Mouse (Mus musculus): ENCODE measurements at regions not wholly inside any gene's neighbourhood (a gene's known extent, or its start where the extent isn't known, plus 50 kb on each side); places are given as distances from the start of the nearest gene placed in this dataset.

GRCm38 (mm10) chr16:65963829-65964228 is 148.8 kb downstream of the Vgll3 start:
- dilution Hi-C loops (cut with MboI; ENCODE audit: extremely low pct_ligation_motif_present, extremely low pct_unique_long_range_greater_than_20kb, low sequenced_read_pairs) (no loop called here), in situ Hi-C loops (cut with MboI; ENCODE audit: low pct_ligation_motif_present, low pct_unique_long_range_greater_than_20kb, low sequenced_read_pairs) (no loop called here)
- no peak for TF ChIP-seq TCF12 (IDR thresholded peaks at IDR 0.05; ENCODE audit: low read depth, low read length)
- no peak for TF ChIP-seq POLR2A (IDR thresholded peaks at IDR 0.05; ENCODE audit: low read depth, low read length)
- no peak for TF ChIP-seq ZC3H11A (IDR thresholded peaks at IDR 0.05; ENCODE audit: low read depth, low read length)
- TF ChIP-seq USF1 (IDR thresholded peaks at IDR 0.05; ENCODE audit: low read depth, low read length): no peak
- TF ChIP-seq ELF1 (IDR thresholded peaks at IDR 0.05; ENCODE audit: low read depth, low read length): no peak
- TF ChIP-seq CHD2 (IDR thresholded peaks at IDR 0.05; ENCODE audit: low read length): no peak
- TF ChIP-seq NELFE (IDR thresholded peaks at IDR 0.05; ENCODE audit: low read depth, low read length): no peak
- no peak for TF ChIP-seq UBTF (IDR thresholded peaks at IDR 0.05; ENCODE audit: low read depth, low read length)
- TF ChIP-seq MEF2A (IDR thresholded peaks at IDR 0.05; ENCODE audit: borderline replicate concordance, low read depth, low read length): no peak
- no peak for TF ChIP-seq NRF1 (IDR thresholded peaks at IDR 0.05; ENCODE audit: low read depth, low read length)
- no peak for TF ChIP-seq JUND (conservative IDR thresholded peaks at IDR 0.05; ENCODE audit: low read depth, low read length)
- no peak for TF ChIP-seq BHLHE40 (IDR thresholded peaks at IDR 0.05; ENCODE audit: low read depth, low read length)
- TF ChIP-seq EP300 (IDR thresholded peaks at IDR 0.05; ENCODE audit: low read length): no peak
- no peak overlapping the region for H3K4me2 ChIP-seq (ENCODE audit: insufficient read depth, low read depth, poor library complexity, severe bottlenecking)
- no peak for DNase-seq (ENCODE audit: extremely low read depth)
- H3K79me2 ChIP-seq (replicated peaks; ENCODE audit: control insufficient read depth, extremely low read depth, insufficient read depth, poor library complexity, severe bottlenecking): no peaks in the 10 kb centered on the region
- H3K36me3 ChIP-seq (replicated peaks in 1 of 2; ENCODE audit: control insufficient read depth in 1 of 2, insufficient read depth in 1 of 2, low read length in 1 of 2): no peaks in the 10 kb centered on the region
- no peak overlapping the region for H3K27ac ChIP-seq (ENCODE audit: insufficient read depth, low read depth)
- H3K4me1 ChIP-seq (ENCODE audit: control insufficient read depth in 1 of 2, insufficient read depth in 2 of 2): no peaks in the 10 kb centered on the region
- no peak overlapping the region for H3K9ac ChIP-seq (ENCODE audit: insufficient read depth, low read depth)
- H3K27me3 ChIP-seq (replicated peaks): no peaks in the 10 kb centered on the region
- peaks cover 54% of the 10 kb centered on the region for H3K9me3 ChIP-seq (replicated peaks; ENCODE audit: low read length)
- no peak overlapping the region for H3K4me3 ChIP-seq (replicated peaks in 1 of 3; ENCODE audit: low read depth in 2 of 3, low read length in 2 of 3, poor library complexity in 1 of 3)

DNA sequence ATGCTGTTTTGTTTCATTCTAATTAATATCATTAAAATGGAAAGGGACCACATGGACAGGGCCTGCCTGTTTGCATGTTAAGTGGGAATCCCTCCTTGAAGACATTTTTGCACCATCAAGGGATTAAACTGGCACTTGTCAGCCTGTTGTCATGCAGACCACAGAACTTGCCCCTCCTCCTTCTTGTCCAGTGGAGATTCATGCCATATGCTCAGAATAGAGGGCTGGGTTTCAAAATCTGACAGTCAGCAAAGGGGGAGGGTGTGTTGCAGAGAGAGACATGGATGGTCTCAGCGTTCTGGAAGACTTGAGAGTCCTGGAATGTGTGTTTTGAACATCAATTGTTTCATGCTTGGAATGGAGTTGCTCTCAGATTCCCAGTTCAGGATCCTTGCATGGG is 149.2 kb downstream of the Vgll3 start:
- in situ Hi-C loops (cut with MboI; ENCODE audit: low pct_ligation_motif_present, low pct_unique_long_range_greater_than_20kb, low sequenced_read_pairs): no loop called here
- H3K27me3 ChIP-seq (replicated peaks): no peaks in the 10 kb centered on the region
- H3K9ac ChIP-seq (ENCODE audit: insufficient read depth, low read depth): no peak overlapping the region
- H3K79me2 ChIP-seq (replicated peaks; ENCODE audit: control insufficient read depth, extremely low read depth, insufficient read depth, poor library complexity, severe bottlenecking): no peaks in the 10 kb centered on the region
- DNase-seq (ENCODE audit: extremely low read depth): no peak
- no peak overlapping the region for H3K27ac ChIP-seq (ENCODE audit: insufficient read depth, low read depth)
- no peak for TF ChIP-seq EP300 (IDR thresholded peaks at IDR 0.05; ENCODE audit: low read length)
- no peak for TF ChIP-seq TBP (conservative IDR thresholded peaks at IDR 0.05; ENCODE audit: low read depth, low read length)
- no peak for TF ChIP-seq GABPA (IDR thresholded peaks at IDR 0.05; ENCODE audit: insufficient replicate concordance, low read depth, low read length)
- TF ChIP-seq CTCF (conservative IDR thresholded peaks at IDR 0.05 in 1 of 2, IDR thresholded peaks at IDR 0.05 in 1 of 2; ENCODE audit: low read depth in 2 of 2, low read length in 2 of 2): no peak
- TF ChIP-seq CHD1 (IDR thresholded peaks at IDR 0.05; ENCODE audit: low read depth, low read length): no peak
- TF ChIP-seq IRF4 (IDR thresholded peaks at IDR 0.05; ENCODE audit: low read depth, low read length): no peak
- no peak for TF ChIP-seq PAX5 (IDR thresholded peaks at IDR 0.05; ENCODE audit: low read length)
- no peak for TF ChIP-seq NRF1 (IDR thresholded peaks at IDR 0.05; ENCODE audit: low read depth, low read length)
- TF ChIP-seq MEF2A (IDR thresholded peaks at IDR 0.05; ENCODE audit: borderline replicate concordance, low read depth, low read length): no peak
- TF ChIP-seq MAZ (IDR thresholded peaks at IDR 0.05; ENCODE audit: low read depth, low read length): no peak
- no peak for TF ChIP-seq MAFK (IDR thresholded peaks at IDR 0.05; ENCODE audit: insufficient replicate concordance, low read length)
- TF ChIP-seq SIN3A (IDR thresholded peaks at IDR 0.05; ENCODE audit: low read length): no peak
- no peak for TF ChIP-seq ZC3H11A (IDR thresholded peaks at IDR 0.05; ENCODE audit: low read depth, low read length)
- no peak for TF ChIP-seq ELF1 (IDR thresholded peaks at IDR 0.05; ENCODE audit: low read depth, low read length)
- dilution Hi-C loops (cut with MboI; ENCODE audit: extremely low pct_ligation_motif_present, extremely low pct_unique_long_range_greater_than_20kb, low sequenced_read_pairs): no loop called here
- no peak overlapping the region for H3K4me2 ChIP-seq (ENCODE audit: insufficient read depth, low read depth, poor library complexity, severe bottlenecking)
- H3K4me3 ChIP-seq (replicated peaks in 1 of 3; ENCODE audit: low read depth in 2 of 3, low read length in 2 of 3, poor library complexity in 1 of 3): no peak overlapping the region
- no peaks in the 10 kb centered on the region for H3K36me3 ChIP-seq (replicated peaks in 1 of 2; ENCODE audit: control insufficient read depth in 1 of 2, insufficient read depth in 1 of 2, low read length in 1 of 2)
- peaks cover 50% of the 10 kb centered on the region for H3K9me3 ChIP-seq (replicated peaks; ENCODE audit: low read length)
- no peaks in the 10 kb centered on the region for H3K4me1 ChIP-seq (ENCODE audit: control insufficient read depth in 1 of 2, insufficient read depth in 2 of 2)

Measured in CH12.LX (cell line).